Mouse (Mus musculus): ENCODE results near the gene Edem2.

Edem2 gene

DNA sequence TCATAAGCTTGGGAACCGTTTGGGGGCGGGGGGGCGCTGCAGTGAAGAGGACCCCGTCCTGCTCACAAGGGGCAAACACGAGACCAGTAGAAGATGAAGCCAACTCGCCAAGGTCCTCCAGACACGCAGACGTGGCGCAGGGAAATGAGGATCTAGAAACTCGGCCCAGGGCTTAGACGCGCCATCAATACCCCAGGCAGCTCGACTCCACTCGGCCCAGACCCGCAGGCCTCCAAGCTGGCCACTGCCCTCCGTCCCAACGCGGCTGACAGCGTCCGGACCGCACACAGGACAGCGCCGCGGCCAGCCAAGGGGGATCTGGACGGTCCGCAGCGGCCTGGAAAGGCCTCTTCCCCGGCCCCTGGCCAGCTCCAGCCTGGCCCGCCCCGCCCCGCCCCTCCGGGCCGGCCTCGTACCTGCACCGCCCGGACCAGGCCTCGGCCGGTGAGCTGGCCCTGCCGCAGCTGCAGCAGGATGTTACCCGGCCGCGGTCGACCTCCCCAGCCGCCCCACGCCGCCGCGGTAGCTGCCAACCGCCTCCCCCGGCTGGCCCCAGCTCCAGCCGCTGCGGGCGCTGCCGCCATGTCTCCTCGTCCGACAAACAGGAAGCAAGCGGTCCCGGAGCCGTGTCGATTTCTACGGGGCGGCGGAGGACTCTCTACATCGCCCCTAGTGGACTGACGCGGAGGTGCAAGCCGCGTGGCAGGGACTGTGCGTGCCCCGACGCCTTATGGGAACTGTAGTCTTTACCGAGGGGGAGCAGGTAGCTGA is 37.4 kb downstream of the Edem2 start, which contains the start of gene Trpc4ap:
Gene Trpc4ap (minus strand): TSS at position 662 of the 771 bp plus-strand sequence.
- in situ Hi-C loops (cut with MboI; ENCODE audit: unreplicated experiment in 2 of 2), result no loop called here

DNA sequence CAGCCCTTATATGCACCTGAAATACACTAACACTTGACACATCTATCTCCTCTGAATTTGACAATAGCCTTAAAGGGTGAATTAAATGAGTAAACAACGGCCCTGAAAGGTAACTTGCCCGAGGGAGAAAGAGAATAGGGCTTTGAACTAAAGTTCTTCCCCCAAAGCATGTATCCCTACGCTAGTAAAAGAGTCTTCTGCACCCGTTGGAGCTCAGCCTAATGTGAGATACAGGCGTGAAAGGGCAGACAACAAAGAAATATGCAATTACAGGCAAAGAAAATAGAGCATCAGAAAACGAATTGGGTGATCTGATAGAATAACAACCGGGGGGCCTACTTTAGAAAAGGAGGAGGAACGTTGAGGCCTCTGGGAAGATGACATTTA is 37.9 kb downstream of the Edem2 start:
- in situ Hi-C loops (cut with MboI; ENCODE audit: unreplicated experiment in 2 of 2), result no loop called here

DNA sequence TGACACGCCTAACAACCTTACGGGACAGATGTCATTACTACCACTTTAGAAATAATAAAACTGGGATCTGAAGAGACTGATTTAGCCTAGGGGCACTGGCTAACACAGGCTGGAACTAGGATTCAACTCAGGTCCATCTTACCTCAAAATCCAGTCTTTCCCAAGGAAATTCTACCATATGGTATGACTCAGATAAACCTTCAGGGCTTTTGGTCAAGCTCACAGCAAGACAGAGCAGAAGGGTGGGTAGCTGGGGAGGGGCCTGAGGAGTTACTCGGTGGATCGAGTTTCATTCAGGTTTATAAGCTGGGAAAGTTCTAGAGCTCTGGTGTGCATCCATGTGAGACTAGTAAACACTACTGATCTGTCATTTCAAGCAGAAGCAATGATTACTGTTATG is 40.1 kb downstream of the Edem2 start:
- in situ Hi-C loops (cut with MboI; ENCODE audit: unreplicated experiment in 2 of 2), result no loop called here

DNA sequence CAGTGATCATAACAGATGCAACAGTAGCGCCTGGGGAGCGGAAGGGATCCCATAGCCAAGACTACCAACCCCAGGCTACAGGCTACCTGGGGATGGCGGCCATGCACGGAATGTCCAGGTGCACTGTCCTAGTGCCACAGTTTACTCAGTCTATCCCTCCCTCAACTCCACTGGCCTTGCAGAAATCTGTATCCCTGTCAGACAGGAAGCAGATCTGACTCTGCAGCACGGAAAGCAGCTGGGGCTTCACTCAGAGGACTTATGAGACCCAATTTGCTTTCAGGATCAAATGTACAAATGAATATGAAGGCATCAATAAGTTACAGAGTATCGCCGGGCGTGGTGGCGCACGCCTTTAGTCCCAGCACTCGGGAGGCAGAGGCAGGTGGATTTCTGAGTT is 41.5 kb downstream of the Edem2 start:
- in situ Hi-C loops (cut with MboI; ENCODE audit: unreplicated experiment in 2 of 2), result no loop called here

DNA sequence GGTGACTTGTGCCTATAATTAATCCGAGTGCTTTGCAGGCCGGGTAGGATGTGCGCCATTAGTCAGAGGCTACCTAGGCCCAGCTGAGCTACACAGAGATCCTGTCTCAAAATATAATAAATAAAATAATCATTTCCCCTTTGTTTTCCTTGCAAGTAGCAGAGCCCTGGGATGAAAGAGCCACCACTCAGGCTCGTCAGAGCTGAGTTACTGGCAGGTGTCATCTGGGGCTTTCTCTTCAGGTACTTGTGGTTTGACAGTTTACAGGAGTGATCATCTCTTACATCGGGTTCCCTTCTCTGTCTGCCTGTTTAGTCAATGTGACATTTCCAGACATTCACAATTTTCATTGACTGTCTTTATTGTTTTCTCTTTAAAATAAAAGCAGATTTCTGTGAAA is 42.7 kb downstream of the Edem2 start:
- in situ Hi-C loops (cut with MboI; ENCODE audit: unreplicated experiment in 2 of 2), result no loop called here

DNA sequence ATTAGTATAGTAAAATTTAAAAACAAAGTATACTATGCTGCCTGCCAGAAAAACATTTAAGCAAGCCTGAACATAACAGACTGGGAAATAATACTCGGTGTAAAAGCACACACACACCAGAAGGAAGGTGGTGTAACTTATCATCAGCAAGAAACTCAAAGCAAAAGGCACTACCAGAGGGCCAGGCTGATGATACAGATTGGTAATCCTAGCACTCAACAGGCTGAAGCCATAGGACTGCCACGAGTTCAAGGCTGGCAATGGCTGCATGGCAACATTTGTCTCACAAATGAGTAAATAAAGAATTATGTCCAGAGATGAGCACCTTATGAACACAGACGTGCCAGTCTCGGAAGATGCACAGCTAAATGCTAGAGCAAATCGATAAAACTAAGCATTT is 45.5 kb downstream of the Edem2 start:
- in situ Hi-C loops (cut with MboI; ENCODE audit: unreplicated experiment in 2 of 2), result no loop called here

DNA sequence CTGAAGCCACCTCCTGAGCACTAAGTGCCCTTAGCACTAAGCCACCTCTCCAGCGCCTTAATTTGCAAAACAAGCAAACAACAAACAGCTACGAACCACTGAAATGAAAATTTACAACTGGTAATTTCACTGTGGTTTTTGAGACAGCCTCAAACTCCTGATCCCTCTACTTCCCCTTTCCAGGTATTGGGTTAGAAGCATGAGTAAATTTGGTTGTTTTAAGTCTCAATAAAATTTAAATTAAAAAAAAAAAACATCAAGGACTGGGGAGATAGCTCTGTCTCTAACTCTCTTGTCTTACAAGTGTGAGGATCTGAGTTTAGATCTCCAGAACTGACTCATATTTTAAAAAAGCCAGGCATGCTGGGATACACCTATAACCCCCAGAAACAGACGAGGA is 46.1 kb downstream of the Edem2 start:
- in situ Hi-C loops (cut with MboI; ENCODE audit: unreplicated experiment in 2 of 2), result no loop called here

DNA sequence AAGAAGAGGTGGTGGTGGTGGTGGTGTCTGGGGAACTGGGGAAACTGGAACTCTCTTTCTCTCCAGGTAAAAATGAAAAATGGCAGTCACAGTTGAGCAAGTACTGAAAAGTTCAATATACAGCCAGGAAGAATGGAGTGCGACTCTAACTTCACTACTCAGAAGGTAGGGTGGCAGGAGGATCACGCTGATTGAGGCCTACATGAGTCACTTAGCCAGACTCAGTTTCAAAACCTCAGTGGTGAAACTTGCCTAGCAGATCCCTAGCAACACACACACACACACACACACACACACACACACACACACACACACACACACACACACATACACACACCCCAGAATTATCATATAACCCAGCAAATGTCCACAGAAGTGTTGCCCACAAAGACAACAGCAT is 47.4 kb downstream of the Edem2 start:
- in situ Hi-C loops (cut with MboI; ENCODE audit: unreplicated experiment in 2 of 2), result no loop called here

DNA sequence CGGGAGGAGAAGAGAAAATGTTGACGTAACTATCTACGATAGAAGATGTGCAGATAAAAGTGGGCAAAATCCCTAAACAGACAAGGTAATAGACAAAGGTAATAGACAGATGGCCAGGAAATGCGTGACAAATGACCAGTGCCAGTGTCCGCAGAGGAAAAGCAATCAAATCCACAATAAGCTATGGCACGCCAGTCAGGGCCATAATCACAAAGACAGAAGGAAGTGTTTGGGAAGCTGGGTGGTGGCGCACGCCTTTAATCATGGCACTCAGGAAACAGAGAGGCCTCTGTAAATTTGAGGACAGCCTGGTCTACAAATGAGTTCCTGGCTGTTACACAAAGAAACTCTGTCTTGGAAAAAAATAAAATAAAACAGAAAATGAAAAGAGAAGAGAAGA is 48.1 kb downstream of the Edem2 start:
- in situ Hi-C loops (cut with MboI; ENCODE audit: unreplicated experiment in 2 of 2), result no loop called here

DNA sequence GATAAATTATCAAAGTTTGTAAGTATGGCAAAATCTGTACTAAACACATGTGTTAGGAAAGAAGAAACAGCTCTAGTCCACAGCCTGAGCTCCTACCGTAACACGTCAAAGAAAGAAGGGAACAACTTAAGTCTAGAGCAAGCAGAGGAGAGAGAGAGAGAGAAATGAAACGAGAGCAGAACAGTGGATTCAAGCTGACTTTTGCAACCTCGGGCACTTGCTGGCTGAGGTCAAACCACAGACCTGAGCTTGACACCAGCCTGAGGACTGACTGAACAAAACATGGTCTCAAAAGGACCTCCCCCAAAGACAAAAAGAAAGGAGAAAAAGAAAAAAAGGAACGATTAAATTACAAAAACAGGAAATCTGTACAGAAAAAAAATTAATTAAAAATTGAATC is 48.7 kb downstream of the Edem2 start:
- in situ Hi-C loops (cut with MboI; ENCODE audit: unreplicated experiment in 2 of 2), result no loop called here

DNA sequence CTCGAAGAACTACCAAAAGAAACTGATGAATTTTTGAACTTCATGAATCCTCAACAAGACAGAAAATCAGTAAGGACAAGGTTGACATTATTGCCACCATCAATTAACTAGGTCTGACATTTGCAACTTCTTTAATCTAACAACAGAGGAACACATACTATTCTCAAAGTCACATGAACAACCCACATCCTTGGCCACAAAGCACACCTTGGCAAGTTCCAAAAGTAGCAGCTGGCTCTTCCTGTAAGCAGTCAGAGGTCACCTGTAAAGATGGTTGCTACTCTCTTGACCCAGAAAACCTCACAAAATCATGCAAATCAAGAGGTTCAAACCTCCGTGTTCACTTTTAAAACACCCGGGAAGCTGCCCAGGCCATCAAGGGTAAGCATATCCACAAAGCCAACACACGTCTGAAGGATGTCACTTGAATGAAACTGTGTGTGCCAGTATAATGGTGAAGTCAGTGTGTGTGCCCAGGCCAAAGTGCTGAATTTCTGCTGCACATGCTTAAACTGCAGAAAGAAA is 49.6 kb downstream of the Edem2 start:
- in situ Hi-C loops (cut with MboI; ENCODE audit: unreplicated experiment in 2 of 2), result loop anchor here in 1 of 2 experiments (10.0 kb wide), 1 partner anchor 265 kb away; the partner anchor contains the start of genes Gdf5 and Gm15557

DNA sequence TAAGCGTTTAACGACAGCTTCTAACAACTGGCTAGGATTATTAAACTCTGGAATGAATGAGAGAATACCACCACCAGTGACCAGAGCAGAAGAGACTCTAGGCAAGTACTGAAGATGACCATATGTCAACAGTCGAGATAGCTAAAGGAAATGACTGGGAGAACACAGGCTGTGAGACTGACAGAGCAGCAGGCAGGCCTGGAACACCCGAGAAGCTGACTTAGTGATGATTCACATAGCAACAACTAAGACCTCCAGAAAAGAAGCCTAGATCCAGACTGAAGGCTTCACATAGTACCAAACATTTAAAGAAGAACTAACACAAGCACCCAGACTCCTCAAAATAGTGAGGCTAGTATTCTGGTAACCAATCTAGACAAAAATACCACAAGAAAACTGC is 54.2 kb downstream of the Edem2 start:
- in situ Hi-C loops (cut with MboI; ENCODE audit: unreplicated experiment in 2 of 2), result loop anchor here in 1 of 2 experiments (10.0 kb wide), 1 partner anchor 270 kb away; the partner anchor contains the start of genes Gdf5 and Gm15557

DNA sequence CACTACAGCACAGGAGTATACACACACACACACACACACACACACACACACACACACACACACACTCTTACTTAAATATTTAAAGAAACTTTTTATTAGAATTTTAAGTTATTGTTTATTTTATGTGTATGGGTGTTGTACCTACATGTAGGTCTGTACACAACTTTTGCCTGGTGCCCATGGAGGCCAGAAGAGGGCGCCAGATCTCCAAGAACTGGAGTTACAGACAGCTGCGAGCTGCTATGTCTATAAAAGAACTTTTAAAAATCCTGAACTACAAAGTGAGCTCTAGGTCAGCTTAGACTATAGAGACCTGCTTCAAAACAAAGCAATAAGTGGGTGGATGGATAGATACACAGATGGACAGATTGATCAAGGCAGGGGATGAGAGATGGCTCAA is 55.7 kb downstream of the Edem2 start:
- in situ Hi-C loops (cut with MboI; ENCODE audit: unreplicated experiment in 2 of 2), result loop anchor here (5.0 to 10.0 kb wide), 3 partner anchors 79 to 271 kb away; partner anchors contain the start of genes Gdf5 (in 1 of the 2), Gm15557 (in 1 of the 2) and Procr (in 1 of the 2)

DNA sequence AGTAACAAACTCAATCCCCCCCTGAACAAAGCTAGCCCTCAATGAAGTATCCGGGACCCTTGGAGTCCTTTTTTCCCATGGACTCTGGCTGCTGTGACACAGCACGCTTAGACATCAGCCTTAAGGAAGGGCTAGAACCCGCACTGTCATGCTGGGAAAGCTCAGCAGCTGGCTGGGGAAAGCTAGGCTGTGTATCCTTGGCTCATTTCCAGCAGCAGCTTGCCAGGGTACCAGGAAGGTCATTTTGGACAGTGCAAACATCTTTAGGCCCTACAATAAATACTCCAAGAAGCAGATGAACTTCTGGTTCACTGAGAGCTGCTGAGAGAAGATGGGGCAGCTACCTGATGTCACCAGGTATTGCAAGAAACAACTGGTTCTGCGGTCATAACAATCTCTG is 58.0 kb downstream of the Edem2 start:
- in situ Hi-C loops (cut with MboI; ENCODE audit: unreplicated experiment in 2 of 2), result loop anchor here (5.0 to 10.0 kb wide), 3 partner anchors 81 to 274 kb away; partner anchors contain the start of genes Gdf5 (in 1 of the 2), Gm15557 (in 1 of the 2) and Procr (in 1 of the 2)

DNA sequence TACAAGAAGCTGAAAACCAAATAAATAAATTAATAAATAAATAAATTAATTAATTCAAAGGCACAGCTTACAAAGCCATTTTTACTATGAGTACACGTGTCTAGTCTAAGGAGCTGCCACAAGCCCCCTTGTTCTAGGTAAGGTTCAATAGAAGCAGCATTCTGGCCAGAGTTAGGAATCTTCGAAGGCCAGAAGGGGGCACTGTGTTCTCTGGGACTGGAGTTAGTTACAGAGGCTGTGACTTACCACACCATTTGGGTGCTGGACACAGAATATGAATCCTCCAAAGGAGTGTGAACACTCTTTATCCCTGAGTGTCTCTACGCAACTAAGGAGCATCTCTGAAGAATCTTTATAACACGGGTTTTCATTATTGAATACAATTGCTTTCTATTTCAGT is 60.8 kb downstream of the Edem2 start:
- in situ Hi-C loops (cut with MboI; ENCODE audit: unreplicated experiment in 2 of 2), result no loop called here

DNA sequence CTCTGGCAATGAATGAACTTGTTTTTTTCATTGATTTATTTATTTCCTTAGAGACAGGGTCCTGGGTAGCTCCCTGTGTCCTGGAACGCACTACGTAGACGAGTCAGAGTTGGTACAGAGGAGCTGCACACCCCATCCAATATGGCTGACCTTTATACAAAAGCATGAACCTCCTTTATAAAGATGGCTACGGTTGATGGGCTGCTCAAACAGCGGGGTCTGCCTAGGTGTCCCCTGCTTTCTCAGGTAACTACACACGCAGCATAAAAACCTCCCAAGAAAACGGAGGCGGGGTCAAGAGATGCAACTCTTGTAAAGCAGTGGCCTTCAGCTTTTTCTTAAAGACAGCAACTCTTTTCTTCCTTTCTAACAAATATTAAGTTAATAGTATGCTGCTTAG is 61.4 kb downstream of the Edem2 start:
- in situ Hi-C loops (cut with MboI; ENCODE audit: unreplicated experiment in 2 of 2), result no loop called here

DNA sequence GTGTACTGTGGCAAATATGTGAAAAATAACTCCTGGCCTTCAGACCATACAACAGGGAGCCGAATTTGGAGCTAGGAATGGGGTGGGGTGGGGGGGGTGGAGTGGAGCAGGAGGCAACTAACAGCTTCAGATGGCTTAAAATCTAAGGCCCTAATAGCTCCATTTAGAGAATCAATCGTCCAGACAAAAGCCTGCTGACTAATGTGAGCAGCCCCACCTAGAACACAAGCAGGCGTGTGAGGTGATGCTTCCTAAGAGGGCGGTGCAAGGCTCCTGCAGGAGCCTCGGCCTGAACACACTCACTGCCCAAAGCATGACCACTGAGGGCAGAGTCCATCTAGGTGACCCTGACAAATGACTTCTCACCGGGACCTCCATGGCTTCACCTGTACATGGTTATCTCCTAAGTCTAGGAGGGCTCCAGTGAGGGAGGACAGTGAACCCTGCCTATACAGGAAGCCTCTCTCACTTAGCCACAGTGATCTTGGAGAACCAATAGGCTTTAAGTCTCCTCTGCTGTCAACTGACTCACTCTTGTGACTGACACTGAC is 65.3 kb downstream of the Edem2 start:
- in situ Hi-C loops (cut with MboI; ENCODE audit: unreplicated experiment in 2 of 2), result no loop called here

DNA sequence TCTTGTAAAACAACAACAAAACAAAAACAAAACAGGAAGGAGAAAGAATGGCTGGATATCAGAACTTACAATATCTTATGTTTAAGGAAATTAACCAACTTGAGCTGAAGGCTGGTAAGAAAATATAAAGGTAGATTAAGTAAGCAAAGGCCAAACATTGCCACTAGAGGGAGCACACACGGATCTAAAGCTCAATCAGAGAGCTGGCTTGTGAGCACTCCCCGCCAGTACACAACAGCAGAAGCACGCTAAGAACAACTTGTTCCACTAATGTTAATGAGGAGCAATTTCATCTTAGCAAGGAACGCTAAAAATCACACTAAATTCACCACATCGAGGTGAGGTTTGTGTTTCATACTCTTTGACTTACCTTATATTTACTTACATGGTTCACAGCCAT is 66.2 kb downstream of the Edem2 start:
- in situ Hi-C loops (cut with MboI; ENCODE audit: unreplicated experiment in 2 of 2), result no loop called here

DNA sequence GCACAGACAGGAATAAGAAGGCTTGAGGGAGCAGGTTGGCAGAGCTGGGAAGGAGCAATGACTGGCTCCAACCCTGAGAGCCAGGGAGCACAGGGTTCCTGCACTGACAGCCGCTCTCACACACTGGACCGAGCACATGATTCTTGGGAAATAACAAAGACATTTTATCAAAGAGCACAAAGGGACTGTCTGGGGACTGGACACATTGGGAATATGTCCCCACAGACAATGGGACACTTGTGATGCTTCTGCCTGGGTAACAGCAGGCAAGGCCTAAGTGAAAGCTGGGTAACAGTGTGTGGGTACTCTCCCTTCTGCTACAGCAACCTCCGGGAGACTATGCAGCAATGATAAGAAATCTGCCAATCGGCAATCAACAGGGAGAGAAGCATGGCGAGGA is 66.9 kb downstream of the Edem2 start:
- in situ Hi-C loops (cut with MboI; ENCODE audit: unreplicated experiment in 2 of 2), result no loop called here

DNA sequence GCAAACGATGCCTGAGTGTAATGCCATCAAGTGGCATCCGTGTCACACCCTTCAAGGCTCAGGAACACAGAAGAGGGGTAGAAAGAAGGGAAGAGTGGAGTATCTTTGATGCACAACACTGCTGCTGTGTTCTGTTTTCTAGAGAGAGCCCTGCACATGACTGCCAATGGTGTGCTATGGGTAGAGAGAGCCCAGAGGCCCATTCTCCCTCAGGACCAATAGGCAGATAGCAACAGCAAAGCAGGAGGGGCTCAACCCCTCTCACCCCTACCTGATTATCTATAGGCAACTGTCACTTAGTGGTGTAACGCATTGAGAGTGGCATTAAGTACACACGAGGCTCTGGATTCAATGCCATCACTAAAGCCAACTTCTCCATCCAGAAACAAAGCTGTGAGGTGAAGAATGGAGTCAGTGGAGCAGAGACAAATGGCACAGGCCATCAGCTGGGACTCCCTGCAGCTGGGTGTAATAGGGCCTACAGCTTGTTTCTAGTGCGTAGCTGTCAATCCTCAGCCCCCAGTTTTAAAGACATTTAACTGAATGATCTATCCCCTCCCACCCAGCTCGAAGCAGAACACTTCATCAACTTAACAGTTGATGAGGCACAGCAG is 73.4 kb downstream of the Edem2 start:
- in situ Hi-C loops (cut with MboI; ENCODE audit: unreplicated experiment in 2 of 2), result no loop called here

DNA sequence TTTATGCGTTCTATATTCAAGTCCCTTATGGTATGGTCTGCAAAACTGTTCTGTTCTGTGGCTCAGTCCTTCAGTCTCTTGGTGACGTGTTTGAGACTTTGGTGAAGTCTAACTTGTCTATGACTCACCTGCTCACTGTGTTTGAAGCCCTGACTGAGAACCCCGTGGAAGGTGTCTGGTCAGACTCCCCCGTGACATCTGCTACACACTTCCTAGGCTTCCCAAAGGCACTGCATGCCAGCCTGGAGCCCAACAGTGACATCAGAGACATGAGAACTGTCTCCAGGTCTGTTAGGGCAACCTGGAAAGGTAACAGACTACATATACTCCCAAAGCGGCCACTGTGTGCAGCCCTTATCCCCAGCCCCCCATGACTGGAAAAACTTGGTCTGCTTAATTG is 76.7 kb downstream of the Edem2 start:
- in situ Hi-C loops (cut with MboI; ENCODE audit: unreplicated experiment in 2 of 2), result no loop called here

Data from v-Abl transformed pro-B cells (cell line).